19 mouse cellular contexts compared by ENCODE assay signal in the genomic region with DNA sequence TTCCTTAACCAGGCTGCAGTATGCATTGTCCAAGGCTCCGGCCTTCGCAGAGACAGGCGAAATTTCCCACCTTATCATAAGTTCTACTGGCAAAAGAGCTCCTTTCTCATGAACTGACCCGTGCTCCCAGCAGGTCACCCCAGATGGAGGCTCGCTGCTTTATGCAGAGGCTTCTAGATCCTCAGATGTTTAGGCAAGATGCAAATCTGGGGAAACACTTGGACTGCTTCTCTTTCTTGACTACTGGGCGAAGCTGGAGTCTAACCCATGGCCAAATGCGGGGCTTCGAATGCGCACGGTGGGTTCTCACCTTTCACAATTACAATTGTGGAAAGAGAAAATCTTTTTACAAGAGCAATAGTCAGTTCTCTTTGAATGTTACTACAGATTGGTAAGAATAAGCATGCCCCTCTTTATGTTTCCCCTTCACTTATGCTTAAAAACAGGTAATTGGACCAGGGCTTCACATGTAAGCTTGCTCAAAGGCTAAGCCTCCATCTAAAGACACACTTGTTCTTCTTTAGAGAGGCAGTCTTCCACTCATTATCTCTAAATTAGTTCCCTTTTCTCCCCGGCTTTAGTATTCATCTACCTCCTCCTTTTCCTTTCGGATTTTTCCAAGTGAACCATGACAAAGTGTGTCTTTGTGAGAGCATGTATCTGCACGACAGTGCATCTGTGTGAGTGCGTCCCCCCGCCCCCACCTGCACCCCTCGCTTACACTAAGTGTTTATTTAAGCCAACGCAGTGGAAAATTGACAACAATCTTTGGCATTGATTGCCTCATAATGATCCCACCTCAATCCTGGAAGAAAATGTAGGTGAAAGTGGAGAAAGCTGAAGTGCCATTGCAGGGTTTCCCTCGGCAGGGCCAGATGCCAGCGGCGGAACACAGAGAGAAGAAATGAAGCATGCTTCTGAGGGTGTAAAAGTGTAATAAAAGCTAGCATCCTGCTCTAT. TPM values are rescaled to one million over a fixed set of nuclear protein-coding genes. Genes with fewer than 3 reads are reported as not detected.
A peak's percentile ranks its signal among the peaks of the same experiment; 100 is the strongest.
DNase-seq lines count a peak whose midpoint lies in the region; ATAC-seq and TF ChIP-seq lines count a peak whose summit lies in the region.
"Had no signal": no experiment of that assay in that cellular context is flagged by ENCODE, and none has a peak within 500 bp of the region (broad histone marks: within the 10 kb centered on the region; RNA-seq: fewer than 3 reads in every experiment).

No protein-coding gene starts in this region.

- TF ChIP-seq POLR2A in brain, embryonic 14.5 days (IDR thresholded peaks at IDR 0.05; ENCODE audit: borderline replicate concordance, extremely low read depth, insufficient read depth, insufficient read length, poor library complexity, severe bottlenecking) = no peak
- TF ChIP-seq POLR2A in thymus, adult 2 months (IDR thresholded peaks at IDR 0.05; ENCODE audit: control insufficient read depth, extremely low read depth, insufficient read depth, low read length, poor library complexity) = no peak

- no peak overlapping the region for H3K27ac ChIP-seq in hindbrain, embryonic 11.5 days (ENCODE audit: low read depth, low read length)
- H3K27ac ChIP-seq in hindbrain, embryonic 10.5 days = no peak overlapping the region
- no peak overlapping the region for H3K27ac ChIP-seq in hindbrain, embryonic 13.5 days
- no peak overlapping the region for H3K27ac ChIP-seq in neural tube, embryonic 12.5 days
- no peak overlapping the region for H3K27ac ChIP-seq in thymus, adult 2 months (ENCODE audit: control insufficient read depth, insufficient read depth, low read length)
- H3K27ac ChIP-seq: embryonic facial prominence, embryonic 15.5 days; heart, adult 2 months had no signal

- peak; percentile 8 for DNase-seq in hindbrain, embryonic 11.5 days (ENCODE audit: low spot score)
- DNase-seq in hindbrain, embryonic 10.5 days (ENCODE audit: low spot score) = no peak
- peak; percentile 90 for DNase-seq in brain, embryonic 14.5 days (ENCODE audit: low read depth)
- no peak for DNase-seq in cerebellum, adult 8-10 months
- DNase-seq in thymus, adult 2 months = no peak
- DNase-seq: cerebellum, adult 9-11 months; heart, adult 2 months; heart, postnatal 14 days; kidney, postnatal 4 days; liver; lung, embryonic 14.5 days had no signal

- no peaks in the 10 kb centered on the region for H3K27me3 ChIP-seq in hindbrain, embryonic 11.5 days (ENCODE audit: control insufficient read depth, insufficient read depth, low read length)
- H3K27me3 ChIP-seq in hindbrain, embryonic 10.5 days (ENCODE audit: insufficient read depth, poor library complexity, severe bottlenecking) = no peaks in the 10 kb centered on the region
- 0 out of 2 replicates have a peak, but pooled peaks cover 4% of the 10 kb centered on the region for H3K27me3 ChIP-seq in hindbrain, embryonic 13.5 days
- no peaks in the 10 kb centered on the region for H3K27me3 ChIP-seq in neural tube, embryonic 12.5 days (replicated peaks)
- no peaks in the 10 kb centered on the region for H3K27me3 ChIP-seq in thymus, adult 2 months (ENCODE audit: control insufficient read depth, insufficient read depth, low read length)
- H3K27me3 ChIP-seq: embryonic facial prominence, embryonic 15.5 days; megakaryocyte, embryonic 14.5 days had no signal

- no peak for TF ChIP-seq CTCF in brain, embryonic 14.5 days (IDR thresholded peaks at IDR 0.05; ENCODE audit: borderline replicate concordance, extremely low read depth, insufficient read depth, insufficient read length)
- TF ChIP-seq CTCF in thymus, adult 2 months (IDR thresholded peaks at IDR 0.05; ENCODE audit: borderline replicate concordance, control insufficient read depth, extremely low read depth, insufficient read depth, low read length, poor library complexity) = no peak

- ATAC-seq in hindbrain, embryonic 11.5 days (ENCODE audit: low FRiP score) = peak; percentile 56; the same call in 1 of the 2 replicates
- 0 out of 2 replicates have a peak, but pooled peaks have one; percentile 68 for ATAC-seq in hindbrain, embryonic 13.5 days (ENCODE audit: low FRiP score)
- ATAC-seq in neural tube, embryonic 12.5 days (ENCODE audit: low FRiP score, low read depth) = peak; percentile 75; the same call in 1 of the 2 replicates
- ATAC-seq in erythroid progenitor cell, adult 5-6 weeks (replicated peaks; ENCODE audit: low FRiP score, poor library complexity, severe bottlenecking) = no peak
- ATAC-seq: intestine, postnatal 0 days had no signal

- no peak overlapping the region for H3K9ac ChIP-seq in hindbrain, embryonic 11.5 days (ENCODE audit: low read depth, low read length)
- H3K9ac ChIP-seq in hindbrain, embryonic 13.5 days = no peak overlapping the region
- no peak overlapping the region for H3K9ac ChIP-seq in neural tube, embryonic 12.5 days
- H3K9ac ChIP-seq: embryonic facial prominence, embryonic 15.5 days; lung, embryonic 14.5 days had no signal

- H3K36me3 ChIP-seq in hindbrain, embryonic 11.5 days (ENCODE audit: control insufficient read depth, insufficient read depth, low read length) = no peaks in the 10 kb centered on the region
- H3K36me3 ChIP-seq in hindbrain, embryonic 10.5 days = no peaks in the 10 kb centered on the region
- no peaks in the 10 kb centered on the region for H3K36me3 ChIP-seq in hindbrain, embryonic 13.5 days
- no peaks in the 10 kb centered on the region for H3K36me3 ChIP-seq in neural tube, embryonic 12.5 days
- no peaks in the 10 kb centered on the region for H3K36me3 ChIP-seq in thymus, adult 2 months (ENCODE audit: control insufficient read depth, insufficient read depth, low read length)
- H3K36me3 ChIP-seq: embryonic facial prominence, embryonic 15.5 days; G1E had no signal

- H3K4me3 ChIP-seq in hindbrain, embryonic 11.5 days (ENCODE audit: low read depth, low read length) = no peak overlapping the region
- no peak overlapping the region for H3K4me3 ChIP-seq in hindbrain, embryonic 10.5 days
- H3K4me3 ChIP-seq in hindbrain, embryonic 13.5 days = 0 out of 2 replicates have a peak overlapping the region, but pooled peaks have one; percentile 11
- no peak overlapping the region for H3K4me3 ChIP-seq in neural tube, embryonic 12.5 days
- H3K4me3 ChIP-seq in thymus, adult 2 months (ENCODE audit: control insufficient read depth, insufficient read depth, low read length) = no peak overlapping the region
- H3K4me3 ChIP-seq: embryonic facial prominence, embryonic 15.5 days; heart, adult 2 months; megakaryocyte, embryonic 14.5 days had no signal

- H3K9me3 ChIP-seq in hindbrain, embryonic 11.5 days (ENCODE audit: control insufficient read depth, low read length) = no peaks in the 10 kb centered on the region
- H3K9me3 ChIP-seq in hindbrain, embryonic 10.5 days = no peaks in the 10 kb centered on the region
- no peaks in the 10 kb centered on the region for H3K9me3 ChIP-seq in hindbrain, embryonic 13.5 days
- no peaks in the 10 kb centered on the region for H3K9me3 ChIP-seq in neural tube, embryonic 12.5 days
- H3K9me3 ChIP-seq: embryonic facial prominence, embryonic 15.5 days; megakaryocyte, embryonic 14.5 days had no signal

- 64% methylated on average over 20 of the region's 20 CpGs for WGBS in hindbrain, embryonic 11.5 days
- 72% methylated on average over 20 of the region's 20 CpGs for WGBS in hindbrain, embryonic 10.5 days
- 59% methylated on average over 20 of the region's 20 CpGs for WGBS in hindbrain, embryonic 13.5 days
- WGBS in neural tube, embryonic 12.5 days = 61% methylated on average over 20 of the region's 20 CpGs
- WGBS in thymus, adult 2 months = 91% methylated on average over 20 of the region's 20 CpGs

- no peaks in the 10 kb centered on the region for H3K4me1 ChIP-seq in hindbrain, embryonic 11.5 days (replicated peaks; ENCODE audit: control insufficient read depth, insufficient read depth, low read length)
- peaks cover 12% of the 10 kb centered on the region; the same call in 1 of the 2 replicates for H3K4me1 ChIP-seq in hindbrain, embryonic 10.5 days (replicated peaks)
- peaks cover 11% of the 10 kb centered on the region for H3K4me1 ChIP-seq in hindbrain, embryonic 13.5 days (replicated peaks)
- H3K4me1 ChIP-seq in neural tube, embryonic 12.5 days = 0 out of 2 replicates have a peak, but pooled peaks cover 9% of the 10 kb centered on the region
- H3K4me1 ChIP-seq in thymus, adult 2 months (replicated peaks; ENCODE audit: control insufficient read depth, insufficient read depth, low read length) = no peaks in the 10 kb centered on the region
- H3K4me1 ChIP-seq: embryonic facial prominence, embryonic 15.5 days had no signal

- no peak overlapping the region for H3K4me2 ChIP-seq in hindbrain, embryonic 11.5 days (replicated peaks; ENCODE audit: low read depth, low read length)
- peak overlapping the region; percentile 31 for H3K4me2 ChIP-seq in hindbrain, embryonic 13.5 days
- peak overlapping the region; percentile 38; the same call in 1 of the 2 replicates for H3K4me2 ChIP-seq in neural tube, embryonic 12.5 days (replicated peaks)
- H3K4me2 ChIP-seq: embryonic facial prominence, embryonic 15.5 days; lung, embryonic 14.5 days had no signal

RNA-seq across cellular contexts. Expression of a gene that starts 28.6 kb away (rescaled TPM):
- polyA plus RNA-seq in hindbrain, embryonic 11.5 days (2014; fragmentation: Nextera tagmentation; extraction: Ambion mirVana) = 0.22 and 0.49 TPM in 2 replicates
- 0.72 and 0.78 TPM in 2 replicates for polyA plus RNA-seq in hindbrain, embryonic 10.5 days (2016; fragmentation: Nextera tagmentation; extraction: Ambion mirVana)
- 1.1 and 1.3 TPM in 2 replicates for polyA plus RNA-seq in brain, embryonic 14.5 days (2012; rRNA removed)
- polyA plus RNA-seq in hindbrain, embryonic 13.5 days (2015; fragmentation: Nextera tagmentation; extraction: Ambion mirVana) = 0.16 and 0.35 TPM in 2 replicates
- polyA plus RNA-seq in neural tube, embryonic 12.5 days (2016; fragmentation: Nextera tagmentation; extraction: Ambion mirVana) = 0.24 and 0.44 TPM in 2 replicates
- 0.24 TPM in 2 replicates for polyA plus RNA-seq in thymus, adult 2 months (2012; rRNA removed)
- total RNA-seq in erythroid progenitor cell, adult 5-6 weeks (2015; ENCODE audit: low replicate concordance) = not detected in 2 replicates
- not detected in 2 replicates for total RNA-seq in erythroid progenitor cell, adult 5-6 weeks (2017; ENCODE audit: low replicate concordance)
- total RNA-seq: gastrocnemius, adult 18-20 months; heart, adult 2 months; heart, postnatal 14 days had no signal
- polyA plus RNA-seq: G1E; heart, adult 2 months; intestine, postnatal 0 days; lung, embryonic 14.5 days had no signal

Comparison
In these comparisons a context has a peak if more than half of its experiments do, and no peak if none do; other contexts are left out.
1. DNase-seq: peak in hindbrain, embryonic 11.5 days (single experiment) and brain, embryonic 14.5 days (single experiment); none in hindbrain, embryonic 10.5 days (single experiment), cerebellum, adult 8-10 months (single experiment) and thymus, adult 2 months (single experiment).